Mouse (Mus musculus) heart, embryonic 12.5 days (tissue): ENCODE results near the gene Heatr5b. TPM values are rescaled to one million over a fixed set of nuclear protein-coding genes. Genes with fewer than 3 reads are reported as not detected.
"Not testable (repeated sequence)": the region's sequence is repeated elsewhere in the genome, so short reads cannot be mapped to it uniquely, and the experiment has no call there.

ENCODE experiments used
- ATAC-seq: fragments of 200-750 bp; cut with Nextera tagmentation; 2 replicates; pipeline ENCODE4 v1.8.0; 2017; ENCODE audit warnings: moderate TSS enrichment, moderate library complexity; ENCODE audit not compliant: insufficient number of reproducible peaks, low FRiP score
- H3K27ac ChIP-seq: fragments of 300-500 bp; sonication (generic); 2 replicates; pipeline ENCODE4 v1.5.1; 2016; ENCODE audit warnings: mild to moderate bottlenecking, moderate library complexity; ENCODE audit not compliant: poor library complexity, severe bottlenecking
- H3K27me3 ChIP-seq: fragments of 300-500 bp; sonication (generic); replicated peaks from 2 replicates; pipeline ENCODE4 v1.6.1; 2016; ENCODE audit warnings: mild to moderate bottlenecking, moderate library complexity
- H3K36me3 ChIP-seq: fragments of 300-500 bp; sonication (generic); 2 replicates; pipeline ENCODE4 v1.6.1; 2016; ENCODE audit warnings: mild to moderate bottlenecking, moderate library complexity
- H3K4me1 ChIP-seq: fragments of 300-500 bp; sonication (generic); replicated peaks from 2 replicates; pipeline ENCODE4 v1.6.1; 2016; ENCODE audit warnings: mild to moderate bottlenecking
- H3K4me2 ChIP-seq: fragments of 300-500 bp; sonication (generic); 2 replicates; pipeline ENCODE4 v1.6.1; 2016; ENCODE audit warnings: mild to moderate bottlenecking, moderate library complexity
- H3K4me3 ChIP-seq: fragments of 300-500 bp; sonication (generic); 2 replicates; pipeline ENCODE4 v1.5.1; 2016; ENCODE audit warnings: mild to moderate bottlenecking
- H3K9ac ChIP-seq: fragments of 300-500 bp; sonication (generic); 2 replicates; pipeline ENCODE4 v1.6.1; 2016; ENCODE audit warnings: mild to moderate bottlenecking, moderate library complexity
- H3K9me3 ChIP-seq: fragments of 300-500 bp; sonication (generic); replicated peaks from 2 replicates; pipeline ENCODE4 v1.6.1; 2016; ENCODE audit warnings: mild to moderate bottlenecking, moderate library complexity
- WGBS: fragments of 180-500 bp; shearing (Covaris S2); methylation state at CpG from one replicate; pipeline ENCODE4 v1.1.7; 2016; 5-methylcytosine and 5-hydroxymethylcytosine counted together
- polyA plus RNA-seq: library from polyadenylated mRNA; unstranded; fragments of >200 nt; fragmentation: Nextera tagmentation; extraction: Ambion mirVana; gene quantifications from 2 replicates; pipeline ENCODE4 v1.2.1, GENCODE M21; 2016

The Heatr5b gene
- polyA plus RNA-seq, 1 experiment from 2014 or later, result 23.8 TPM

GRCm38 (mm10) chr17:78809019-78809418 lies 26.1 kb downstream of the Heatr5b start:
- no peaks in the 10 kb centered on the region for H3K27me3 ChIP-seq
- H3K4me2 ChIP-seq, result no peak overlapping the region
- H3K9ac ChIP-seq, result no peak overlapping the region
- H3K27ac ChIP-seq, result no peak overlapping the region
- H3K9me3 ChIP-seq, result no peaks in the 10 kb centered on the region
- no peak for ATAC-seq
- H3K36me3 ChIP-seq, result peaks cover 43% of the 10 kb centered on the region
- 0 out of 2 replicates have a peak, but pooled peaks cover 3% of the 10 kb centered on the region for H3K4me1 ChIP-seq
- no peak overlapping the region for H3K4me3 ChIP-seq

- Histone ChIP-seq H3K9ac (no peak overlapping the region), H3K4me1 (peaks cover 11% of the 10 kb centered on the region), H3K27ac (no peak overlapping the region), H3K9me3 (no peaks in the 10 kb centered on the region), H3K4me2 (no peak overlapping the region), H3K36me3 (peaks cover 57% of the 10 kb centered on the region), H3K27me3 (no peaks in the 10 kb centered on the region), H3K4me3 (no peak overlapping the region)
- WGBS, result 91% methylated on average over 1 of the region's 1 CpGs
- ATAC-seq, result no peak
Measured at GRCm38 (mm10) chr17:78797222-78797621, 37.9 kb downstream of the Heatr5b start.

GRCm38 (mm10) chr17:78794390-78794789 lies 40.8 kb downstream of the Heatr5b start:
- 76% methylated on average over 5 of the region's 5 CpGs for WGBS
- Histone ChIP-seq H3K4me1 (peaks cover 28% of the 10 kb centered on the region), H3K4me3 (no peak overlapping the region), H3K9me3 (no peaks in the 10 kb centered on the region), H3K27me3 (no peaks in the 10 kb centered on the region), H3K27ac (no peak overlapping the region), H3K36me3 (peaks cover 42% of the 10 kb centered on the region), H3K9ac (no peak overlapping the region), H3K4me2 (no peak overlapping the region)
- ATAC-seq, result no peak

- Histone ChIP-seq H3K27ac (peak overlapping the region; percentile 97), H3K27me3 (no peaks in the 10 kb centered on the region), H3K4me3 (no peak overlapping the region), H3K36me3 (peaks cover 34% of the 10 kb centered on the region), H3K9me3 (no peaks in the 10 kb centered on the region), H3K4me1 (peaks cover 28% of the 10 kb centered on the region), H3K9ac (no peak overlapping the region), H3K4me2 (no peak overlapping the region)
- ATAC-seq, result no peak
- 71% methylated on average over 3 of the region's 3 CpGs for WGBS
Measured at GRCm38 (mm10) chr17:78792122-78792521, 43.0 kb downstream of the Heatr5b start.

DNA sequence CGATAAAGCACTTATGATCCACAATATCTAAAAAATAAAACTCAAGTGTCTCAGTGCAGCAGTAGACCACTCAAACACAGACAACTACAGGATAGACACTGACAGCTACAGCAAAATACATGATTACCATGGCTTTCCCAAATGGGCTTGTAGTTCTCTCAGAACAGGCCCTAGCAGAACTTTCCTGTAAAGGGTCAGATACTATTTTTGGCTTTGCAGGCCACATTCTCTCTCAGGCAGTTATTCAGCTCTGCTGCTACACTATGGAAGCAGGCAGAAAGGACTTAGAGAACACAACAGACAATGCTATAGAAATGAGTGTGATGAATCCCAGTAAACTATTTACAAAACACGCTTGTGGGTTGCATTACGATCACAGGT lies 43.5 kb downstream of the Heatr5b start:
- WGBS, result 65% methylated on average over 3 of the region's 3 CpGs
- no peak overlapping the region for H3K4me3 ChIP-seq
- H3K27me3 ChIP-seq, result no peaks in the 10 kb centered on the region
- peak overlapping the region; percentile 97 for H3K27ac ChIP-seq
- H3K9me3 ChIP-seq, result no peaks in the 10 kb centered on the region
- H3K4me2 ChIP-seq, result no peak overlapping the region
- ATAC-seq, result peak; percentile 65; the same call in 1 of the 2 replicates
- H3K36me3 ChIP-seq, result peaks cover 30% of the 10 kb centered on the region
- no peak overlapping the region for H3K9ac ChIP-seq
- peaks cover 28% of the 10 kb centered on the region for H3K4me1 ChIP-seq

- Histone ChIP-seq H3K4me3 (no peak overlapping the region), H3K27ac (peak overlapping the region; percentile 97), H3K27me3 (no peaks in the 10 kb centered on the region), H3K36me3 (peaks cover 25% of the 10 kb centered on the region), H3K9me3 (no peaks in the 10 kb centered on the region), H3K4me2 (peak overlapping the region; percentile 24; the same call in 1 of the 2 replicates), H3K4me1 (peaks cover 28% of the 10 kb centered on the region), H3K9ac (no peak overlapping the region; the same call in 1 of the 2 replicates)
- WGBS, result 26% methylated on average over 7 of the region's 7 CpGs
- ATAC-seq, result peak; percentile 87
Measured at GRCm38 (mm10) chr17:78791068-78791689, 44.0 kb downstream of the Heatr5b start.

GRCm38 (mm10) chr17:78788273-78788672 lies 46.9 kb downstream of the Heatr5b start:
- Histone ChIP-seq H3K4me1 (peaks cover 25% of the 10 kb centered on the region), H3K36me3 (peaks cover 18% of the 10 kb centered on the region)
- H3K9ac ChIP-seq, H3K27me3 ChIP-seq, H3K4me3 ChIP-seq, H3K9me3 ChIP-seq, H3K27ac ChIP-seq, H3K4me2 ChIP-seq, ATAC-seq: not testable (repeated sequence)
- WGBS, result 74% methylated on average over 3 of the region's 3 CpGs

DNA sequence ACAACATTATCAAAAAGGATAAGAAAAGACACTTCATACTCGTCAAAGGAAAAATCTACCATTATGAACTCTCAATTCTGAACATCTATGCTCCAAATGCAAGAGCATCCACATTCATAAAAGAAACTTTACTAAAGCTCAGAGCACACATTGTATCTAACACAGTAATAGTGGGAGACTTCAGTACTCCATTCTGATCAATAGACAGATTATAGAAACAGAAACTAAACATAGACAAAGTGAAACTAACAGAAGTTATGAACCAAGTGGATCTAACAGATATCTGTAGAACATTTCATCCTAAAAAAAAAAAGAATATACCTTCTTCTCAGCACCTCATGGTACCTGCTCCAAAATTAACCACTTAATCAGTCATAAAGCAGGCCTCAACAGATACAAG lies 56.4 kb downstream of the Heatr5b start:
- no peaks in the 10 kb centered on the region for H3K4me1 ChIP-seq
- no peaks in the 10 kb centered on the region for H3K27me3 ChIP-seq
- ATAC-seq, result no peak
- no peak overlapping the region for H3K27ac ChIP-seq
- no peak overlapping the region for H3K9ac ChIP-seq
- no peaks in the 10 kb centered on the region for H3K9me3 ChIP-seq
- peaks cover 38% of the 10 kb centered on the region for H3K36me3 ChIP-seq
- 88% methylated on average over 1 of the region's 1 CpGs for WGBS
- no peak overlapping the region for H3K4me3 ChIP-seq
- no peak overlapping the region for H3K4me2 ChIP-seq

DNA sequence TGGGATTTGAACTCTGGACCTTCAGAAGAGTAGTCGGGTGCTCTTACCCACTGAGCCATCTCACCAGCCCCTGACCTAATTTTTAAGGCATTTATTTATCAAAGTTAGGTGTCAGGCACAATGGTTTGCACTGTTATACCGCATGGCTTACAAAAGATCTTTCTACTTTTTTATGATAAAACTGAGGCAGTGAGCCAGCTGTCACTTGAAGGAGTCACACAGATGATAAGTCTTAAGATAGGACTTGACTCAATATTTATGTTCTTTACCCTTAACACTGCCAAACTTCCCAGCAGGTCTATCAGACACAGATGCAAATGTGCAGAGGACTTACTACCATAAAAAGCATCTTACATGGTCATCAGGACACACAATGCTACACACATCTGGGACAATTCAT lies 62.8 kb downstream of the Heatr5b start:
- H3K4me3 ChIP-seq, result no peak overlapping the region
- H3K36me3 ChIP-seq, result peaks cover 21% of the 10 kb centered on the region
- no peak overlapping the region for H3K4me2 ChIP-seq
- H3K4me1 ChIP-seq, result peaks cover 29% of the 10 kb centered on the region
- H3K27ac ChIP-seq, result no peak overlapping the region; the same call in 1 of the 2 replicates
- no peaks in the 10 kb centered on the region for H3K9me3 ChIP-seq
- 72% methylated on average over 2 of the region's 2 CpGs for WGBS
- no peak for ATAC-seq
- no peak overlapping the region for H3K9ac ChIP-seq
- H3K27me3 ChIP-seq, result no peaks in the 10 kb centered on the region

DNA sequence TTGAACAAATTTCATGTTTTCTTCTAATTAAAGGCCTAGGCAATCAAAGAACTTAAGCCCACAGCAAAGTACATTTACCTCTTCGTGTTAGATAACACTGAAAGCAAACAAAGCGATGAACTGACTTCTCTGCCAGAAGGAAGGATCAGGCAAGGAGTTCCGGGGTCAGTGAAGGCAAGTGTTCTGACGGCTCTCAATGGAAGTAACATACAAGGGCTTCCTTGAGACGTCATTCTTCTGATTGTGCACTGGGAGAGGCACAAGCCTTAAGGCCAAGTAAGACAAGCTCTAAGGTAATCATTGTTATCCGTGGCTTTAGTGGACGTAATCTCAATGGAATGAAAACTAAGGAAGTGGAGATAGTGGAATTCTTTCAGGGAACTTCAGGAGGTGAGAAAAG lies 64.2 kb downstream of the Heatr5b start:
- peak overlapping the region; percentile 77 for H3K27ac ChIP-seq
- H3K9ac ChIP-seq, result no peak overlapping the region
- no peak overlapping the region for H3K4me2 ChIP-seq
- no peaks in the 10 kb centered on the region for H3K27me3 ChIP-seq
- 19% methylated on average over 7 of the region's 7 CpGs for WGBS
- H3K36me3 ChIP-seq, result peaks cover 24% of the 10 kb centered on the region
- H3K4me3 ChIP-seq, result no peak overlapping the region
- ATAC-seq, result peak; percentile 16; the same call in 1 of the 2 replicates
- no peaks in the 10 kb centered on the region for H3K9me3 ChIP-seq
- peaks cover 32% of the 10 kb centered on the region for H3K4me1 ChIP-seq

DNA sequence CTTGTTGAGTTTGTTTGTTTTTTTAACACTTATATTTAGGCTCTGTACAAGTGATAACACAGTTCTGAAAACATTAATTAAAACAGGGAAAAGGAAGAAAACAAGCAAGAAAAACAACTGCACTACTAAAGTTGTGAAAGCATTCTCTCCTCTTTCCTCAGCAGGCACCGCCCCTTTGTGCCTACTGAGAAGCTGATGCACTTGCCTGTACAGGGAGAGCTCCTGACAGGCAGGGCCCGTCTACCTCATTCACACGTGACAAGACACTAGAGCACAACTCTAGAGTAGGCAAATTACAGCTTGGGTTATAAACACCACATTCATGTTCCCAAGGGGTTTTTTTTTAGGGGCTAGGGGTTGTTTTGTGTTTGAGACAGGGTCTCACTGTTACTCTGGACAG lies 65.8 kb downstream of the Heatr5b start:
- Histone ChIP-seq H3K36me3 (peaks cover 35% of the 10 kb centered on the region), H3K9me3 (no peaks in the 10 kb centered on the region), H3K9ac (no peak overlapping the region), H3K4me3 (no peak overlapping the region), H3K27me3 (no peaks in the 10 kb centered on the region), H3K27ac (peak overlapping the region; percentile 81), H3K4me1 (peaks cover 36% of the 10 kb centered on the region), H3K4me2 (no peak overlapping the region)
- WGBS, result 26% methylated on average over 3 of the region's 3 CpGs
- 0 out of 2 replicates have a peak, but pooled peaks have one; percentile 67 for ATAC-seq

- peaks cover 39% of the 10 kb centered on the region for H3K36me3 ChIP-seq
- no peak overlapping the region for H3K4me3 ChIP-seq
- no peaks in the 10 kb centered on the region for H3K9me3 ChIP-seq
- H3K9ac ChIP-seq, result no peak overlapping the region
- no peaks in the 10 kb centered on the region for H3K27me3 ChIP-seq
- peak overlapping the region; percentile 19; the same call in 1 of the 2 replicates for H3K4me2 ChIP-seq
- peaks cover 39% of the 10 kb centered on the region for H3K4me1 ChIP-seq
- peak; percentile 53; the same call in 1 of the 2 replicates for ATAC-seq
- WGBS, result 16% methylated on average over 2 of the region's 2 CpGs
- H3K27ac ChIP-seq, result peak overlapping the region; percentile 91
Measured at GRCm38 (mm10) chr17:78768937-78769336, 66.2 kb downstream of the Heatr5b start.
